Mouse (Mus musculus) urinary bladder, postnatal 4 days (tissue): Measurements from ENCODE around the gene Sgsm1.

Source experiments
- DNase-seq, 2 experiments: peaks; one replicate each; pipeline ENCODE4 v3.0.0; 2021 to 2022; ENCODE audit warnings: low spot score in 2 of 2

Gene Sgsm1

GRCm38 (mm10) chr5:113313998-113314397 lies 3.4 kb upstream of the Sgsm1 start:
- peak in 1 of 2 experiments; percentile 57 for DNase-seq

DNA sequence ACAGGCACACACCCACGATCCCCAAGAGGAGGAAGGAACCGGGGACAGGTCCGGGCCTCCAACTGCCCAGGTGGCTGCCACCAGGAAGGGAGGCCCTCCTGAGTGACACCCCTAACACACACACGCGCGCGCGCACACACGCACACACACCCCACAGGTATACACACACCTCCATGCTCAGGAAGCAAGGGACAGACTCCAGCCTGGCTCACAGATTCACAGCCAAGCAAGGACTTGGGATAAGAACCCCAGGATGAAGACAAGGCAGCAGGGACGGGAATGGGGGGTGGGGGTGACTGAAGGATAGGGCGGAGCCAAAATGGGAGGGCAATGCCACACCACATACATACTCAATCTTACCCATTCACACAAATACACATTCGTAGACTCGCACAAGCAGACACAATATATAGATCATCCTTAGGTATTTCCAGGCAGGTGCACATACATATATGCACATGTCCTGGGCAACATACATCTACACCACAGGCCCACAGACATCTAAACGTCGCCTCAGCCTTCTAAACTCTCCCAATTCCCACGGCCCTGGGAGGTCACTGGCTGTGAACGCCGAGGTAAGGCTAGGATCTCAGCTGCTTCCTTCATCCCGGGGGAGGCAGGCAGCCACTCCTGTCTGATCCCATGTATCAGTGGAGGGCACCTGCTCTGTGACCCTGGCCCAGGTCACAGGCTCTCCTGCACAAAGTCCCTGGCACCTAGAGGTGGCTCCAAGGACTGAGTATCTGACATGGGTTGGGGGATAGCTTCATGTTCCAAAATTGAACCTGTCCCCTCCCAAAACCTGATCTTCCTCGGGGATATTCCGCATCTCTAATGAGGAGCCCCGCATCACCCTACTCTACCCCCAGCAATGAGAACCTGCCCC lies 852 bp downstream of the Sgsm1 start:
- no peak for DNase-seq

DNA sequence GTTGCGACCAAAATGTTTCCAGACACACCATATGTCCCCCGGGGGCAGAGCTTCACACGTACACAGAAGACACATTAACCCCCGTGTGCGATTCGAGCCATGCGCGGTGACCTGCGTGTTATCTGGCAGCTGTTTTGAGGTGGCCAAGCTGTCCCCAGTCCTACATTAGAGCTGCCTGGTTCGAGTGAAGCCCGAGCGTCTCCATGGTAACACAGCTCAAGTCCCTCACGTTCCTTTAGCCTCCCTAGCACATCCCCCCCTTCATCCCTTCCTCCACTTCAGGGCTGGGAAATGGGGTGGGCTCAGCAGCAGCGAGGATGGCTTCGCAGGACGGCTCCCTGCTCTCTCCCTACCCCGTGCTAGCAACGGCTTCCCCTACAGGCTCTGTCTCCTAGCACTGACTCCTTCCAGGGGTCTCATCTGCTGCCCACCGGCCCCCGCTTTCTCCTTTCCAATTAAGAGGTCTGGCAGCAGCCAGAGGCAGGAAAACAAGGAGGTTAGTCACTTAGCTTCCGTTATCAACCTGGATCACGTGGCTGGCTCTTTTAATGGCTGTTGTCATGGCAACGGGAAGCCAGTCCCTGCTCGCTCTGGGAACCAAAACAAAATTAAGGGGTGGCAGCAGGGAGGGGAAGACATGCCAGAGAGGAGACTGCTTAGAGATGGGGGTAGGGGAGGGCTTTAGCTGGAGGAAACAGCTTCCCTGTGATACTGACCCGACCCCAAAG lies 3.7 kb downstream of the Sgsm1 start:
- no peak for DNase-seq

GRCm38 (mm10) chr5:113304527-113304926 lies 6.1 kb downstream of the Sgsm1 start:
- DNase-seq: no peak

GRCm38 (mm10) chr5:113301841-113302240 lies 8.7 kb downstream of the Sgsm1 start:
- no peak for DNase-seq

DNA sequence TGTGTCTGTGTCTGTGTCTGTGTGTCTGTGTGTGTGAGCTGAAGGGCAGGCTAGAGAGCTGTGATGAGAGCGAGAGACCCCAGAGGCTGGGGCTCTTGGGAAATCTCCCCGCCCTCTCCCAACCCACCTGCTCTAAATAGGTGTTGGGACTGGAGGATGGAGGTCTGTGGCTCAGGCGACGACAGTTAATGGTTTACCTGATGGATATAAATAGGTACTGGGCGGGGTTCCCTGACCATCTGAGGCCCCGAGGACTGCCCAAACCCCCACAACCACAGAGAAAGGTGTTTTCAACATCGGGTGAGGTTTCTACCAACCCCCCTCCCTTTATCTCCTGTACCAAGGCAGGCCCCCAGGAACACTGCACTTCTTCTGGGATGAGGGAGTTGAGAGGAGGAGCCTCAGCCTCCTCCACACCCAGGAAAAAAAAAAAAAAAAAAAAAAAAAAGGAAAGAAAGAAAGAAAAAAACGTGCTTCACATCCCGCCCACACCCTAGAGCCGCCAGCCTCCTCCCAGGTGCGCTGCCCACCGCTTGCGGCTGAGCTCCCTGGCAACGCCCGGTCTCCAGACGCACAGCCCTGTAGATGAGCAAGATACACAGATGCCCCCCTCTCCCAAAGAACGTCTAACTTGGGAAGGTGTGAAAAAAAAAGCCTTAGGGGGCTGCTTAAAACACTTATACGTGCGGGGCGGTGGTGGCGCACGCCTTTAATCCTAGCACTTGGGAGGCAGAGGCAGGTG lies 10.3 kb downstream of the Sgsm1 start:
- DNase-seq: no peak

DNA sequence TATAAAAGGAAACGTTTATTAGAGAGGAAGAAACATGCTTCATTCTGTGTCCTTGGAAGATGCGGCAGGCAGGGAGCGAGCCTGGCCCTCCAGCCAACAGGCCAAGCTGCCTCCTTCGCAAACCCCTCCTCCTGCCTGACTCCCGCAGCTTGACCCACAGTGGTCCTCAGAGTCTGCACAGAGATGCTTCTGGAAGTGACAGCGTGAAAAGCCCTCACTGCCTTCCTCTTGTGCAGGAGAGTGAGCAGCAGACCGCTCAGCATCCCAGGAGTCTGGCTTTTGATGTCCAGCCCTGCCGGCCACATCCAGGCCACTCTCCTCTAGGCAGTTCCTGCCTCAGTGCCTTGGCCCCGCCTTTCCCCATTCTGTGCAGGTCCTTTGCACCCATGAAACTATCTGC lies 11.2 kb downstream of the Sgsm1 start:
- no peak for DNase-seq

DNA sequence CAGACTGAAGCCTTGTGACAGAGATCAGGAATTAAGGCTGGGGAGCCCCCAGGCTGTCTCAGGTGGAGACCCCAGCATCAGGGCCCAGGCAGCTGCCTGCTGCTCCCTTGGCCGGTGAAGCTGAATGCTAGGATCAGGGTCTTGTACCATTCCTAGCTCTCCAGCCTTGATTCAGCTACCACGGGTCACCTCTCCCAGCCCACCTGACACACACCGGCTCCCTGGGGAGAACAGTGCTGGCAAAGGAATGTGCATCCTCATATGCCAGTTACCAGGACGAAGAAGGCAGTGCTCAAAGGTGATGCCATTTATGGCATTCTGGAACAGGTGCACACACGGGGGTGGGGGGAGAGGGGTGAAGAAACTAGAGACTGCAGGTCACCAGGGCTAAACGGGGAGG lies 11.8 kb downstream of the Sgsm1 start:
- DNase-seq: no peak

GRCm38 (mm10) chr5:113298040-113298439 lies 12.5 kb downstream of the Sgsm1 start:
- no peak for DNase-seq

DNA sequence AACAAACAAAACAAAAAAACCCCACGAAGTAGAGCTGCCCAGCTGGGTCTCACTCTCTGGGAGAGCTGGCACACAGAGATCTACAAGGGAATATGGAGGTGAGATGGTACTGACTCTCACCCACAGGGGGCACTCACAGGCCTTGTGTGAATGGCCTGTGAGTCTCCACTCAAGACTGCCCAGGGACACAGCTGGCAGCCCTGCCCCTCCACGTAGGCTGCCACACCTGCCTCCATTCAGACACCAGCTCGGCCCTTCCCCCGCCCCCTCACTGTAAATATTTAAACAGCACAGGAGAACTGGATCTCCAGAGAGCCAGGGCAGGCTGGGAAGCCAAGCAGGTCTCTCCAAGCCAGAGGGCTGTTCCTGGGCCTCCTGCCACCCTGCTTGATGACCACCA lies 14.8 kb downstream of the Sgsm1 start:
- no peak for DNase-seq

DNA sequence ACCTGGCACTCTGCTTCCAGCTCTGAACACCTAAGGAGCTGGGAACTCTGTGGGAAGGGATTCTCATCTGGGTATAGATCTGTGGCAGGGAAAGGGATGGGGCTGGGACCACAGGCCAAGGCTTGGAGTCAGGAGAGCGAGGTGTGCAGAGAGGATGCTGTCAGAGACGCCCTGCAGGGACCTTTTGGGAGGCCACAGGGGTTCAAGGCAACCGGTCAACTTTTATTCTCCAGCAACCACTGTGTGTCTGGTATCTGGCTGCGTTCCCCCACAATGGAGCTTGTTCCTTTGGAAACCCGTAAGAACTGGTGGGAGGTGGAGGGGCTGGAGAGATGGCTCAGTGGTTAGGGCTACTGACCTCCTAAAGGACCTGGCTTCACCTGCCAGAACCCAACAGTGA lies 16.0 kb downstream of the Sgsm1 start:
- DNase-seq: no peak

GRCm38 (mm10) chr5:113293446-113293845 lies 17.1 kb downstream of the Sgsm1 start:
- DNase-seq: no peak

DNA sequence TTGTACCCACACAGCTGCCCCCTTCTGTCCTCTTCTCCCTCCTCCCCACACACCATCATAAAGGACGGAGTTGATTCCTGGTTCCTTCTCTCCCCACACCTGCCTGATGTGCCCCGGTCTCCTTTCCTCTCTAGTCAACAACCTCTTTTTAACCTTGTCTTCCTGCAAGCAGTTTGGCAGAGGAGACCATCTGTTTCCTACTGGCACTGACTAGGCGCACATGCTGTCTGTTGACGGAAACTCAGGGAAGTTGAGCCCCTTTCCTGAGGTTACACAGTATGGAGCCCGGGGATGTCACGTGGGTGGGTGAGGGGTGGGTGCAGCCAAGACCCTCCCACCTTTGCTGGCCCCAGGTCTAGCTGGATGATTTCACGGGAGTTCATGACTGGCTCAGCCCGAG lies 17.8 kb downstream of the Sgsm1 start:
- DNase-seq: no peak

DNA sequence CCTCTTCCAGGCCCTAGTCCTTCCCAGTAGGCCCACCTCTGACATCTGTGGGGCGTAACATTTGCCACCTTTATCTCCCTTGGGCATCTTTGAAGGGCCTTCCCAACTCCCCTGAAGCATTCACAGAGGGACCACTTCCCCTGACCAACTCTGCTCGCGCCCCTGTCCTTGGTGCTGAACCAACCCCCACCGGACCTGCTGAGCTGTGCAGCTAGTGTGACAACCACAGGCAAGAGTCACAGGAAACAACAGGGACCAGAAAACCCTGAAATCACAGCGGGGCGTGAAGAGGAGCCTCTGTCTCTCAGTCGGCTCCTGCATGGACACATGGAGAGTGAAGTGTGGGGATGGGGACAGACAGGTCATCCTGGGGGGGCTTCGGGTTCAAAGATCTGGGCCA lies 18.4 kb downstream of the Sgsm1 start:
- DNase-seq: no peak

- no peak for DNase-seq
Measured at GRCm38 (mm10) chr5:113291125-113291524, 19.5 kb downstream of the Sgsm1 start.

DNA sequence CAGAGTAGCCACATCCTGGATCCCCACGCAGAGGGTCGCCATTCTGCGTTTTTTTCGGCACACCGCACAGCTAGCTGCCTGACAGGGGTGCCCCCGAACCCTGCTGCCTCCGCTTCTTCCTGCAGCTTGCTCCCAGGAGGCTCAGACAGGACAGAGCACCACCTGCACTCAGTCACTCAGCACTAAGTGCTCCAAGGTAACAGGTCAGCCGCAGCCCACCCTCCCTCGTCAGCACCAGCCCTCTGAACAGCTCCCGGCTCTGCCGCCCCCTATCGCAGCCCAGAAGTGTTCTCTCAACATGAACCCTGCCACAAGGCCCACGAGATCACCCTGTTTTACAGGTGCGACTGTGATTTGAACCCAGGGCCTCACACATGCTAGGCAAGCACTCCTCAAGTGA lies 20.4 kb downstream of the Sgsm1 start:
- no peak for DNase-seq

GRCm38 (mm10) chr5:113288490-113288889 lies 22.1 kb downstream of the Sgsm1 start:
- DNase-seq: no peak

DNA sequence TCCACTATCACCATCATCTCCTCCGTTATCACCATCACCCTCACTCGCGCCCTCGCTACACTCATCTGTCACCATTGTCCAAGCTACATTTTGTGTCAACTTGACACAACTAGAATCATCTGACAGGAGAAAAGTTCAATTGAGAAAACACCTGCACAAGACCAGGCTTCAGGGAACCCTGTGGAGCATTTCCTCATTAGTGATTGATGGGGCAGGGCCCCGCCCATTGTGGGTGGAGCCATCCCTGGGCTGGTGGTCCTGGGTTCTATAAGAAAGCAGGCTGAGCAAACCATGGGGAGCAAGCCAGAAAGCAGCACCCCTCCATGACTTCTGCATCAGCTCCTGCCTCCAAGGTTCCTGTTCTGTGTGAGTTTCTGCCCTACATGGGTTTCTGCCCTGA lies 22.8 kb downstream of the Sgsm1 start:
- DNase-seq: no peak

GRCm38 (mm10) chr5:113286591-113287520 lies 23.7 kb downstream of the Sgsm1 start:
- no peak for DNase-seq

DNA sequence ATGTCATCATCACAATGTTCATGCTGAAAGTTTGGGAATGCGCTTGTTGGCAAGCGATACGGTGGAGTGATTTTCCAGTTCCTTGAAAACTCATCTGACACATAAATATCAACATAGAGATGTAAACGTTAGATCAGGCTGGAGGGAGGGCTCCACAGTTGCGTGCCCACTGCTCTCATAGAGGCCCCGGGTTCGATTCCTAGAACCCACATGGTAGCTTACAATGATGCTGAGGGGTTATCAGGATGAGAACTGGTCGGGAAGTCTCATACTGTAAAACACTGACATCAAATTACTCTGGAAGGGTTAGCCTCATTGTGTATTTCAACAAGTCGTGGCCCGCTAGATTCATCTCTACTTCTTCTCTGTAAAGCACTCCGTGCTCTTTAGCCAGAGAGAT lies 24.5 kb downstream of the Sgsm1 start:
- DNase-seq: no peak

DNA sequence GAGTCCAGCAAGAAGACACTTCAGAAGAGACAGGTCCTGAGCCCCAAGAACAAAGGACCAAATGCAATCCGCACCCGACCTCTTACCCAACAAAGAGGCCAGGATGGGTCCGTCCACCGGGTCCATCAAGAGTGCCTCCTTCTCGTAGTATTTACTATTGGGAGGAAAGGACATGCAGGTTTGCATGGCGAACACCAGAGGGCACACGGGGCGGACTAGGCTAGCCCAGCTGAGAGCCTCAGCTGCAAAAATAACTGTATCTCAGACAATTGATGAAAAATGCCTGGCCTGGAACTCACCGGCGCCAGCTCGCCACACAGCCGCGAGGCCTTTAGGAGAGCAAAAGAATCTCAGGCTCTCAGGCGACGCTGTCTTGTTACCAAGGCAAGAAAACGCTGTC lies 25.0 kb downstream of the Sgsm1 start:
- no peak for DNase-seq
